Mouse (Mus musculus) kidney, adult 8-10 months (tissue): ENCODE data around the gene Lrp1.

Source experiments
- DNase-seq, 2 experiments: peaks; one replicate each; pipeline ENCODE4 v3.0.0; 2022

Lrp1 gene

GRCm38 (mm10) chr10:127491128-127491512 lies 129.8 kb downstream of the Lrp1 start:
- no peak for DNase-seq

DNA sequence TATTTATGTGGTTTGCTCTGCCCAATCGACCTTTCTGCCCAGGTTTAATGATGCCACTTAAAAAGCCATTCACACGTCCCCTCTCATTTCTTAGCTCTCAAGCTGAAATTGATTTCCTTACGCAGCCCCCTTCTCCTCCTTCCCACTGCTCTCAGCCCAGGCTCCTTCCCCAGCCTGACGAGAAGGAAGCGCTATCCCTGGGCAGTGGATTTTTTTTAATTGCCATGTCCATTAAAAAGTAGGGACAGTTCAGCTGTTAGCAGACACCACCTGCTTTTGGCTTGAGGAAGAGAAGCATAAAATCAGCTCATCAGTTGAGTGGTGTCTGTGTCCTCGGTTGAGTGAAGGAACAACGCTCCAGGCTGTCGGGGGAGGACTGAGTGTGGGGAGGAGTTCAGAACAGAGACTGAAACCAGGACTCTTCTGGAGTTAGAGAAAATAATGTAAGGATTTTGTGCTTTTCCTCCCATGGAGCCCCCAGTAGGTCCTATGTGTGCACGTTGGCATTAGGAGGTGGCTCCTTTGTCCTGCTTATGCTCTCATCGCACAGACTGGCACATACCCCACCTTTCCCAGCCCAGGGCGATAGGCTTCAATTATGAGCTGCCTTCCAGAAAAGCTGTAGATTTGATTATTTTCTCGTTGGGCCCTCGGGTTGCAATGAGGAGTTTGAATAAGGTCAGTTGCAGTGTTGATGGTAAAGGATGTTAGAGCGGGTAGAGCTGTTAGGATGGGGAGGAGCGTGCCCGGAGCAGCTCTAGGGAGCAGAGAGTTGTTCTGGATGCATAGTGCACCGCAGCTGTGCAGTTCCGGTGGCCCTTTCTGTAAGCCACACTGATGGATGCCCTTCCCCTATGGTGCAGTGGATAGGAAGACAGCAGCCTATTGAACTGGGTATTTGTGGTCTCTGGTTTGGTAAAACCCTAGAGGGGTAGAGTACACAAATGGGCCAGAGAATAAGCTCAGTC lies 130.5 kb downstream of the Lrp1 start:
- no peak for DNase-seq

DNA sequence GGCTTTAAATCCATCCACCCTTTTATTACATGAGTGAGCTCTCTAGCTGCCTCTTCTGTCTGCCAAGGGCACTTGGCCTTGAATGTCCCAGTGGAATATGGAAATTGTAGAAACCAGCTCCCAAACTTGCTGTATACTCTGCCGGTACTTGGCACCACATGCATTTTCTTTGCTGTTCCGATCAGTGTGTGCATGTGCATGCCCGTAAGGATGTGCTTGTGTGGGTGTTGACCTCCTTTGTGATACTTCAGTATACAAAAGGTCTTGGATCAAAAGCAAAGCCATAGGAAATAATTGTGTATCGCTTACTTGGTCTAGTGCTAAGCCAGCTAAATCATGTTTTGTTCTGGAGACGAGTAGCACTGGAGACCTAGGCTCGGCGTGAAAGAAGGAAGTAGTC lies 132.1 kb downstream of the Lrp1 start:
- DNase-seq, result no peak
